Mouse (Mus musculus): Measurements from ENCODE around the gene Gm37419.
A peak's percentile ranks its signal among the peaks of the same experiment; 100 is the strongest.

- no peak for TF ChIP-seq CTCF (IDR thresholded peaks at IDR 0.05)
- peak; percentile 86 for TF ChIP-seq EP300 (IDR thresholded peaks at IDR 0.05)
These were observed 10.6 kb upstream of the Gm37419 start for GRCm38 (mm10) chr16:23977732-23978131.

All from lung, postnatal 0 days (tissue).